Mouse (Mus musculus) lung, adult 2 months (tissue): ENCODE measurements around the gene Actr6.

Source experiments
- CTCF ChIP-seq: fragments of 200-500 bp; IDR thresholded peaks from 2 replicates; pipeline ENCODE4 v1.5.1; 2011; ENCODE audit warnings: mild to moderate bottlenecking, low read length, control low read depth; ENCODE audit not compliant: insufficient read depth
- POLR2A ChIP-seq: fragments of 200-500 bp; IDR thresholded peaks from 2 replicates; pipeline ENCODE4 v1.6.1; 2011; ENCODE audit warnings: low read depth, mild to moderate bottlenecking, control low read depth, low read length, borderline replicate concordance; ENCODE audit errors: extremely low read depth

DNA sequence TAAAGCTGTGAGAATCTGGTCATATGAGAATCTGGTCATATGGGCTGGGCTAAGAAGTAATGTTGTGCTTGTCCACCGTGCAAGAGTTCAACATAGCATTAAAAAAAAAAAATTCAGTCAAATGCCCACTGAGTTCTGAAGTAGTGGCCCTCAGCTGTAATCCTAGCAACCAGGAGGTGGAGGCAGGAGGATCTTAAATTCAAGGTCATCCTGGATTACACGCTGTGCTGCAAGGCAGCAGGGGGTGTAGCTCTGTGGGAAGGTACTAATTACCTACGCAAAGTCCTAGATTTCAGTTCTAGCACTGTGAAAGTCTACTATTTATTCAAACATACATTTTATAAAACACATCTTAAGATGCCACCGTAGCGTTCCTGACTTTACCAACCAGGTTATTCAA lies 754 bp downstream of the Actr6 start:
- no peak for TF ChIP-seq CTCF
- TF ChIP-seq POLR2A = no peak
